Mouse (Mus musculus) bone marrow macrophage, adult 2 months (primary cell): Measurements from ENCODE around the gene Ubtd2. TPM values are rescaled to one million over a fixed set of nuclear protein-coding genes. Genes with fewer than 3 reads are reported as not detected.

Experiments
- H3K27ac ChIP-seq: 2 replicates; pipeline ENCODE4 v1.5.1; 2012; ENCODE audit warnings: low read depth, low read length; ENCODE audit not compliant: insufficient read depth
- H3K4me1 ChIP-seq: 2 replicates; pipeline ENCODE4 v1.6.1; 2012; ENCODE audit warnings: low read length; ENCODE audit not compliant: control insufficient read depth, insufficient read depth
- H3K4me3 ChIP-seq: 2 replicates; pipeline ENCODE4 v1.5.1; 2012; ENCODE audit warnings: mild to moderate bottlenecking, low read length, moderate library complexity; ENCODE audit not compliant: insufficient read depth
- CTCF ChIP-seq: IDR thresholded peaks from 2 replicates; pipeline ENCODE4 v1.5.1; 2012; ENCODE audit warnings: low read depth, mild to moderate bottlenecking, low read length, moderate library complexity
- POLR2A ChIP-seq: IDR thresholded peaks from 2 replicates; pipeline ENCODE4 v1.6.1; 2012; ENCODE audit warnings: mild to moderate bottlenecking, low read depth, low read length, borderline replicate concordance
- polyA plus RNA-seq: library from polyadenylated mRNA; stranded (reverse); fragments of >200 nt; gene quantifications from 2 replicates; pipeline ENCODE4 v1.2.4, GENCODE M21; 2012; ENCODE audit not compliant: missing spikeins, insufficient read depth, insufficient read length

Gene Ubtd2
- polyA plus RNA-seq, 1 experiment: 2.4 TPM

DNA sequence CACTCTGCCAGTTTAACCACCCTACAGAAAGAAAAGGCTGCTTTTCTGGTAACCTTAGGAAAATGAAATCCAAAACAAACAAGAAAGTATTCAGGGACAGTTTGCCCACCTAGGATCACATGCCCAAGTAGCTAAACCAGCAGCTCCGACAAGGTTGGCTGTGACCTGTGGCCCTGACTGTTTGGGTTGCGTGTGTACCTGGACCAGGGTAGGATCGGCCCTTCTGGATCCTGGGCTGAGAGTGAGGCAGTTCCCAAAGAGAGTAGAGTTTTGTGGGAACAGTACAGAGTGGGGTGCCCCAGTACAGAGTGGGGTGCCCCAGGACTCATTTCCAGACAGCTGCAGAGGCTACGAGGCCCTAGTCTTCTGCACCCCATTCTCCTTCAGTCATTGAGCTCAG is 95.9 kb downstream of the Ubtd2 start:
- TF ChIP-seq POLR2A: no peak
- TF ChIP-seq CTCF: no peak
- Histone ChIP-seq H3K27ac (no peak overlapping the region), H3K4me1 (peaks cover 42% of the 10 kb centered on the region), H3K4me3 (no peak overlapping the region)

DNA sequence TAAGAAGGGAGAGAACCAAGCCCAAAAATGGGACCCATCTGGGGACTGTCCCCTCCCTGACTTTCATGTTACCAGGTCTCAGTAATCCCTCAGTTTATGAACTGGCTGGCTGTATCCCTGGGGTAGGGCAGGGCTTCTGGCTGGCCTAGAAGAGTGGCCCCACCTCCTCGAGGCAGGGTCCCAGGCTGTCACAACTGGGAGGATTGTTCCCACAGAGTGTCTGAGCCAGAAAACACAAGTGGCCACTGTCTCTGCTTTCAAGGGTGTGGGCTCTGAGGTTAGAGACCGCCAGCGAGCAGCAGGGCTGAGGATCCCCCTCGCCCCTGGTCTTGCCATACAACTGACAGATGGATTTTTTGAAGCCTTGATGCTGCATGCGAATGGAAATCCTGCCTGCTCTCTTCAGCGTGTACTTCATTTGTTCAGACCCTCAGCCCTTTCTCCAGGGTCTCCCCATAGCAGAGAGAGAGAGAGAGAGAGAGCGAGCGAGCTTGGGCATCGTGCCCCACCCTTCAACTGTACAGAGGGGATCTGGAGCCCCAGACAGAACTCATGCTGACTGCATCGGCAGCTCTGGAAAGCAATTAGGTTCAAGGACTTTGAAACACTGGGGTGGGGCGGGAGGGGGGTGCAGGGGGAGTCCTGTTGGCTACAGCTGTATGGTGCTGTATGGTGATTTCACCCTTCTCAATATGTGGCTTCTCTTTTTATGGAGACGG is 96.6 kb downstream of the Ubtd2 start:
- TF ChIP-seq CTCF (no peak), POLR2A (no peak)
- no peak overlapping the region for H3K27ac ChIP-seq
- peaks cover 43% of the 10 kb centered on the region for H3K4me1 ChIP-seq

DNA sequence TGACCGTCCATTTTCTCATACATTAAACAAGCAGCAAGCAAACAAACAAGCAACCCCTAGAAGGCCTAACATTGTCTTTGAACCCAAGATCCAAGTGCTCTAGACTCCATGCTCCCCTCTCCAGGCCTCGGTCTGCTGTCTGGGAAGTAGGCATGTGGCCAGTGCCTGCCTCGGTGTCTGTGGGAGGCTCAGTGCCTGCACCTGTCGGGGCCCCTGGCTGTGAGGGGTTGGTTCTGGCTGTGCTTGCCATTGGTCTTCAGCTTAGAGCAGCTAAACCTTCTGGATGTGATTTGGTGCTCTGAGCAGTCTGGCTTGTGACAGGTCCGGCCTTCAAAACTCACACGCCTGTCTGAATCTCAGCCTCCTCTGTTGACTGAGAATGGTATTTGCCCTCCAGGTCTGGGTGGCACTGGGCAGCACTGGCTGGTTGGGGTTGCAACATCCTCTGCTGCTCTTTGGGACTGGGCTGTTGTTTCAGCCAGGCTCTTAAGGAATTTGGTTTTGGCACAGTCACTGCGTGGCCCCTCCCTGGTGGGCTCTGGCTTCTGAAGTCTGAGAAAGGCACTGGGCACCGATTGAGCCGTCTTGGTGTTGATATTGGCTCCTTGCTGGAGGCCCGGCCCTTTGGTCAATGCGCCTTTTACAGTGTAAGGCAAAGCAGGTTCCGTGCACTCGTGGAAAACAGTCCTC is 97.4 kb downstream of the Ubtd2 start:
- no peak for TF ChIP-seq POLR2A
- TF ChIP-seq CTCF: no peak
- Histone ChIP-seq H3K27ac (no peak overlapping the region), H3K4me3 (no peak overlapping the region), H3K4me1 (peaks cover 50% of the 10 kb centered on the region)

More for the DNA sequence above, 96.6 kb downstream of the Ubtd2 start:
- no peak overlapping the region for H3K4me3 ChIP-seq

DNA sequence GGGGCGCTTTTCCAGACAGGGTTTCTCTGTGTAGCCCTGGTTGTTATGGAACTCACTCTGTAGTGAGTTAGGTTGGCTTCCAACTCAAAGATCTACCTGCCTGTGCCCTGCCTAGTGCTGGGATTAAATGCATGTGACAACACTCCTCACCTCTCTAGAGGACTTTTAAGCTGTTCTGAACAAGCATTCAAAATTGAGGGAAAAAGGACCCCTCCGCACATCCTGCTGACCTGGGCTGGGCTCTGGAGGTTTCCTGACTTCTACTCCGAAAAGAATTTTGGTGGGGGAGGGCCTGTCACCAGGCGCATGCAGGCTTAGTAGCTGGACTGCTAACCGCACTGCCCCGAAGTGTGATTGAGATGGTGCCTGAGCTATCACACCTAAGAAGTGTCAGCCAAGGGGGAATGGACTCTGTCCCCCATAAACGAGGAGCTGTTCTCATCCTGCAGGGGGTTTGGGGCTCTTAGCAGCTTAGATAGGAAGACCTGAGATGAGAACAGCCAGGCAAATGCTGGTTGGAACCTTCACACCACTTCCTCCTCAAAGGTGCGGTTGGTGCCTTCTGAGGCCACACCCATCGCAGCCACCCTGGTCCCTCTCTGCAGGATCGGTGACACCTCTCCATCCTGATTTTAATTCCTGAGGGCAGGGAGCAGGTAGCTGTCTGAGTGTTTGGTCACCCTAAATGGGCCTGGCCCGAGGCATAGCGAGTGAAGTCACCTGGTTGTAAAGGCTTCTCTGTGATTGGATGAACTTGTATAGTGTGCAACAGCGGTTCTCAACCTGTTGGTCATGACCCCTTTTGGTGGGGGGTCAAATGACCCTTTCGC is 98.4 kb downstream of the Ubtd2 start:
- H3K27ac ChIP-seq: no peak overlapping the region

DNA sequence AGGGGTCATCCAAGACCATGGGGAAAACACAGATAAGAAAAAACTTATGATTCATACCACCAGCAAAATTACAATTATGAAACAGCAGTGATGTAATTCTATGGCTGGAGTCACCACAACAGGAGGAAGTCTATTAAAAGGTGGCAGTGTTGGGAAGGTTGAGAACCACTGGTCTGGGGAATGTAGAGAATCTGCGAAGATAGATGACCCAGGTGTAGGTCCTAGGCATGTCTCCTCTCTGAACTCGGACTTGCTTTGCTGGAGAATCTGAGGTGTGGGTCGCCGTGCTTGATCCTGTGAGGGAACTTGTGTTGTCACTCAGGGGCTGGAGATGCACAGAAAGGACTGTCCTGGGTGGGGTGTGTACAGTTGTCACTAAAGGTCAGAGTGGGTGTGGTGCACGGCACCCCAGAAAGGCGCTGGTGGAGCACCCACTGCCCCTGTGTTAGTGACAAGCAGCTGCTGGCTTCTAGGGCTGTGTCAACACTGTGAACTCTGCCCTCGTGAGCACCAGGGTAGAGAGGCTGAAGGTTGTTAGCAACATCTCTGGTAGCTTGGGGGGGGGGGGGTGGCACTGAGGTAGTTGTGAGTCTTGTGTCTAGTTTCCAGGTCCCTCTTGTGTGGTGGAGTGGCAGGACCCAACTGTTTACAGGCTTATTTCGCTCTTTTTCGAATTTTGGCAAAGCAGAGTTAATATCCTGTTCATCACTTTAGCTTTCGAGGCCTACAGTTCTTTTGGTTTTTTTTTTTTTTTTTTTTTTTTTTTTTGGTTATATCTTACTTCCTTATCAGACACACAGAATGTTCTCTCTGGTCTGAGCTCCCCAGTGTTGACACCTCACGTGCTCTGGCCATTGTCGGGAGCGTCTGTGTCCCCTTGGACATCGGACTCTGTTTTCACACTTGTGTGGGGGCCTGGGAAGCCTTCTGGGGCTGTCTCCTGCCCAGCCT is 99.2 kb downstream of the Ubtd2 start:
- H3K27ac ChIP-seq: no peak overlapping the region
- no peak for TF ChIP-seq POLR2A
- no peak for TF ChIP-seq CTCF
- H3K4me3 ChIP-seq: no peak overlapping the region
- peaks cover 65% of the 10 kb centered on the region for H3K4me1 ChIP-seq

More for the DNA sequence above, 98.4 kb downstream of the Ubtd2 start:
- TF ChIP-seq CTCF (no peak), POLR2A (no peak)
- H3K4me1 ChIP-seq: peaks cover 58% of the 10 kb centered on the region
- H3K4me3 ChIP-seq: no peak overlapping the region

DNA sequence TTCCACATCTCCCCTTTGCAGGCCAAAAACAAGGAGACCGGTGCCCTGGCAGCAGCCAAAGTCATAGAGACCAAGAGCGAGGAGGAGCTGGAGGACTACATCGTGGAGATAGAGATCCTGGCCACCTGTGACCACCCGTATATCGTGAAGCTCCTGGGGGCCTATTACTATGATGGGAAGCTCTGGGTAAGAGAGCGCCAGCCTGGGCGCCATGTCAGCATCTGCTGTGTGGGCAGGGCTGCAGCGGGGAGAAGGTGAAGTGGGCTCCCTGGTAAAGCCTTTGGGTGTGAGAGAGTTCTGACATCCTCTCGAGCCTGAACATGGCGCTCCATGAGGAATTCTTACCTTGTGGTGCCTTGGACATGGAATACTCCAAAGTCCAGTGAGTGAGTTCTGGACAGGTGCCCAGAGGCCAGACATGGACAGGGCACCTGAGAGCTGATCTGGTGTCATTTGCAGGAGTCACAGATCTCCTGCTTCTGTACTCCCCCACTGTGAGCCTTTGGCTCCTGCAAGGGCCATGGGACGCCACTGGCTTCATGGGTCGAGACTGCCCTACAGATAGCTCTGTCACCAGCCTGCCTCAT is 100.0 kb downstream of the Ubtd2 start:
- Histone ChIP-seq H3K27ac (no peak overlapping the region), H3K4me3 (no peak overlapping the region), H3K4me1 (peaks cover 68% of the 10 kb centered on the region)
- no peak for TF ChIP-seq POLR2A
- no peak for TF ChIP-seq CTCF

DNA sequence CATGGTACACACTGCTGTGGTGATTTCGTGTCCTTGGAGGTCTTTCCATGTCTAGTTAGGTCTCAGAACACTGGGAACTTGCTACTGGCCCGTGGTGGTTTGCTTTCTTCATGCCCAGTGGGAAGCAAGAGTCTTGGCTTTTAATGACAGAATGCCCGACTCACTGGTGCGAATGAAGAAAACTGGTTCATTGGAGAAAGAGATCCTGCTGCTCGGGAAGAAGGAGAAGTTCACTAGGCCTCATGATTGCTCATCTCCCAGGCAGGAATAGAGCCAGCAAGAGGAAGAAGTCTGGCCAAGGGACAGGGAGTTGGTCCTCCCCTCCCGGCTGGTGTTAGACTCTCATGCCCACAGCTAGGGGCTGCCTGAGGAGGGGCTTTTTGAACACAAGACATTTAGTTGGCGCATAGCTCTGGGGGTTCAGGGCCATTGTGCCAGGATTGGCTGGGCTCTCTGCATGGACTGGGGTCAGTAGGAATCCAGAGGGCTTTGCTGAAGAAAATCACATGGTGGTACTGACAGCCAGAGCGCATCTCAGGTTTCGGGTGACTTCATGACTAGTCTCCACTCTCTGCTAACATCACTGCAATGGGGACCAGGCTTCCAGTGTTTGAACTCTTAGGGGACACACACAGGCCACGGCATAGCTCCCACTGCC is 101.3 kb downstream of the Ubtd2 start:
- H3K27ac ChIP-seq: peak overlapping the region; percentile 23; the same call in 1 of the 2 replicates
- H3K4me1 ChIP-seq: peaks cover 70% of the 10 kb centered on the region
- TF ChIP-seq CTCF: no peak
- no peak for TF ChIP-seq POLR2A
- no peak overlapping the region for H3K4me3 ChIP-seq

DNA sequence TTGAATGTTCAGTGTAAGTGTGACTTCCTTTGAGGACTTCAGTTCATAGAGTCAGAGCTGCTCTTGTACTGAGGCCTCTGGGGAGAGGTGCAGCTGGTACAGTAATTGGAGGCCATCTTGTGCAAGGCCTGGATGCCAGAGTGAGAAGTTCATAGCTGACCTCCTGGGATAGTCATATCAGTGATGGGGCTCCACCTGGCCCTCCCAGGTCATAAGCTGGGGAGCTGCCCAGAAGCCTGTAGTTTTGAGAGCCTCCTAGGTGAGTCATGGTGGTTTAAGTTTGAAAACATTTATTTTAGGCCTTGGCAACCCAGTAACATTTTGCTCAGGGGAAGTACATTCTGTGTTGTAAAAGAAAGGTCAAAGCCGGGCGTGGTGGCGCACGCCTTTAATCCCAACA is 102.9 kb downstream of the Ubtd2 start:
- Histone ChIP-seq H3K27ac (no peak overlapping the region), H3K4me3 (no peak overlapping the region), H3K4me1 (peaks cover 75% of the 10 kb centered on the region)
- TF ChIP-seq POLR2A: no peak
- TF ChIP-seq CTCF: no peak
